Mouse (Mus musculus) neural tube, embryonic 11.5 days (tissue): Measurements from ENCODE around the gene Ttc6. TPM values are rescaled to one million over a fixed set of nuclear protein-coding genes. Genes with fewer than 3 reads are reported as not detected.

Experiments
- ATAC-seq: fragments of 200-750 bp; cut with Nextera tagmentation; 2 replicates; pipeline ENCODE4 v1.8.0; 2017; ENCODE audit warnings: moderate number of reproducible peaks, mild to moderate bottlenecking, moderate TSS enrichment, moderate library complexity; ENCODE audit not compliant: insufficient read depth, low FRiP score, low TSS enrichment
- DNase-seq: peaks from one replicate; pipeline ENCODE4 v3.0.0-alpha.2; 2015; ENCODE audit warnings: low spot score
- H3K27ac ChIP-seq: fragments of 300-500 bp; sonication (generic); 2 replicates; pipeline ENCODE4 v1.5.1; 2014; ENCODE audit warnings: low read depth, mild to moderate bottlenecking, low read length
- H3K27me3 ChIP-seq: fragments of 300-500 bp; sonication (generic); 2 replicates; pipeline ENCODE4 v1.6.1; 2014; ENCODE audit warnings: mild to moderate bottlenecking, low read length, mixed read lengths; ENCODE audit not compliant: control insufficient read depth, insufficient read depth
- H3K36me3 ChIP-seq: fragments of 300-500 bp; sonication (generic); 2 replicates; pipeline ENCODE4 v1.6.1; 2014; ENCODE audit warnings: mild to moderate bottlenecking, low read length, moderate library complexity, mixed read lengths; ENCODE audit not compliant: control insufficient read depth, insufficient read depth
- H3K4me1 ChIP-seq: fragments of 300-500 bp; sonication (generic); 2 replicates; pipeline ENCODE4 v1.6.1; 2014; ENCODE audit warnings: low read length, mixed read lengths; ENCODE audit not compliant: control insufficient read depth, insufficient read depth
- H3K4me2 ChIP-seq: fragments of 300-500 bp; sonication (generic); 2 replicates; pipeline ENCODE4 v1.6.1; 2014; ENCODE audit warnings: low read depth, mild to moderate bottlenecking, moderate library complexity
- H3K4me3 ChIP-seq: fragments of 300-500 bp; sonication (generic); 2 replicates; pipeline ENCODE4 v1.5.1; 2014; ENCODE audit warnings: low read depth, low read length
- H3K9ac ChIP-seq: fragments of 300-500 bp; sonication (generic); 2 replicates; pipeline ENCODE4 v1.6.1; 2014; ENCODE audit warnings: mild to moderate bottlenecking, low read length
- H3K9me3 ChIP-seq: fragments of 300-500 bp; sonication (generic); 2 replicates; pipeline ENCODE4 v1.6.1; 2016; ENCODE audit warnings: low read length; ENCODE audit not compliant: control insufficient read depth
- WGBS: fragments of 180-500 bp; shearing (Covaris S2); extraction: QIAGEN DNeasy Blood & Tissue Kit; methylation state at CpG from one replicate; pipeline ENCODE4 v1.1.7; 2014; 5-methylcytosine and 5-hydroxymethylcytosine counted together
- polyA plus RNA-seq: library from polyadenylated mRNA; unstranded; fragments of >200 nt; fragmentation: Nextera tagmentation; extraction: Ambion mirVana; gene quantifications from 2 replicates; pipeline ENCODE4 v1.2.1, GENCODE M21; 2014

Gene Ttc6
- polyA plus RNA-seq, 1 experiment from 2014 or later, result 0.33 TPM

GRCm38 (mm10) chr12:57615137-57615536, 51.2 kb downstream of the Ttc6 start:
- Histone ChIP-seq H3K4me2 (no peak overlapping the region), H3K9ac (no peak overlapping the region), H3K27ac (no peak overlapping the region), H3K36me3 (no peaks in the 10 kb centered on the region), H3K9me3 (no peaks in the 10 kb centered on the region), H3K4me1 (no peaks in the 10 kb centered on the region), H3K27me3 (no peaks in the 10 kb centered on the region), H3K4me3 (no peak overlapping the region)
- no peak for ATAC-seq
- no peak for DNase-seq
- 93% methylated on average over 4 of the region's 4 CpGs for WGBS

DNA sequence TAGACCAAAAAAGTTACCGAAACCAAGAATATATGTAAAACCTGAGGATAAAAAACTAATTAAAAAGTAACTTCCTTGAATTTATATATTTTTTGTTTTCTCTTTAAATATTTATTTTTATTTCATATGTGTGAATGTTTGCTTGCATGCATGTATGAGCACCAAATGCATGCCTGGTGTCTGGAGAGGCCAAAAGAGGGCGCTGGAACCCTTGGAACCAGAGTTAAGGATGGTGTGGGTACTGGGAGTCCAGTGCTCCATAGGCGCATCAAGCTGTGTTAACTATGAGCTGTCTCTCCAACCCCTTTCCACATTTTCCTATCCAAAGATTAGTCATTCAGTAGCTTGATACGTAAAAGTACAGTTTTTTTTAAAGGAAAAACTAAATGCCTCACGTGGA, 58.1 kb downstream of the Ttc6 start:
- DNase-seq (peak; percentile 14), ATAC-seq (no peak)
- Histone ChIP-seq H3K4me2 (no peak overlapping the region), H3K4me3 (no peak overlapping the region), H3K9ac (no peak overlapping the region), H3K9me3 (no peaks in the 10 kb centered on the region), H3K4me1 (no peaks in the 10 kb centered on the region), H3K27me3 (no peaks in the 10 kb centered on the region), H3K27ac (no peak overlapping the region), H3K36me3 (no peaks in the 10 kb centered on the region)
- WGBS, result 70% methylated on average over 5 of the region's 5 CpGs

DNA sequence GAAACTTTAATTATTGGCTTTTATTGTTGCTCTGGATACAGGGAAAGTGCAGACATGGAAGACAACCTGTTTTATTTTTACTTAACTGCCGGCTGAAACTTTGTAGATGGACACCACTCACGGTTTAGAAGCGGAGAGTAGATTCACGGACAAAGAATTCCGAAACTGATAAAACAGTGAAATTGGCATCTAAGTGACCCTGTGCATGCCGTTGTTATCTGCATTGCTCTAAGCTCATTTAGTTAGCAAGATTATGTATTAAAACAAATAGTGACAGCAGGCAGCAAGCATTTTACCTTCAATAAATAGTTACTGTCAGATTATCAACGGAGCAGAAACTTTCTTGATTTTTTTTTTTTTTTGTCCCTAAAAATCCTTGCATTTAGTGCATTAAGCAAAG, 59.4 kb downstream of the Ttc6 start:
- WGBS, result 42% methylated on average over 7 of the region's 7 CpGs
- no peak for DNase-seq
- H3K27ac ChIP-seq, result no peak overlapping the region

DNA sequence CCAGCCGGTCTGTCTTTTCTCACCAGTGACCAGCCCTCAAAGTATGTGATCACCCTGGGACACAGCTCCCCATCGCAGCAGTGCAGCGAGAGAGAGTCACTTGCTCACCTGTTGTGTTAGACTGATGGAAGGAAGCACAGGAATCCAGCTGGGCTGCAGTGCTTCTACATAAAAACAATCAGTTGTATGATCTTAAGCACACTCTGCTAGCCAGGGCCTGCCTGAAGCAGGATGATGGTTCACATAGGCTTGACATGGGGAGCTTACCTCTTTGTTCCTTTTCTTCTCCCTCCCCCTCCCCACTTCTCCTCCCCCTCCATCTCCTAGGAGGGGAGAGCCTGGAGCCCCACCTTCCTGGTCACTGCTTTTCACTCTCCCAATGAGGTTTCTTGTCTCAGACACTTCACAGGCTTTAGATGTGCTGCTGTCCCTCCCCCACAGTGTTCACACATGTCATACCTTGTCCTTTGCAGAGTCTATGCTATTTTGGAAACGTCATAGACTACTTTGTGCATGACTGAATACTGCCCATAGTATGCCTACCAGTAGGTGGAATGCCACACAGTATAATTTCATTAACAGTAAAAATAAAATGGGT, 60.2 kb downstream of the Ttc6 start:
- WGBS, result 28% methylated on average over 4 of the region's 4 CpGs
- ATAC-seq (no peak), DNase-seq (no peak)
- Histone ChIP-seq H3K9ac (no peak overlapping the region), H3K36me3 (no peaks in the 10 kb centered on the region), H3K4me2 (no peak overlapping the region), H3K4me3 (no peak overlapping the region), H3K9me3 (no peaks in the 10 kb centered on the region), H3K27ac (no peak overlapping the region), H3K27me3 (no peaks in the 10 kb centered on the region), H3K4me1 (no peaks in the 10 kb centered on the region)

More for the DNA sequence above, 59.4 kb downstream of the Ttc6 start:
- Histone ChIP-seq H3K4me1 (no peaks in the 10 kb centered on the region), H3K9me3 (no peaks in the 10 kb centered on the region), H3K9ac (no peak overlapping the region), H3K36me3 (no peaks in the 10 kb centered on the region), H3K4me3 (no peak overlapping the region), H3K4me2 (no peak overlapping the region), H3K27me3 (no peaks in the 10 kb centered on the region)
- no peak for ATAC-seq

DNA sequence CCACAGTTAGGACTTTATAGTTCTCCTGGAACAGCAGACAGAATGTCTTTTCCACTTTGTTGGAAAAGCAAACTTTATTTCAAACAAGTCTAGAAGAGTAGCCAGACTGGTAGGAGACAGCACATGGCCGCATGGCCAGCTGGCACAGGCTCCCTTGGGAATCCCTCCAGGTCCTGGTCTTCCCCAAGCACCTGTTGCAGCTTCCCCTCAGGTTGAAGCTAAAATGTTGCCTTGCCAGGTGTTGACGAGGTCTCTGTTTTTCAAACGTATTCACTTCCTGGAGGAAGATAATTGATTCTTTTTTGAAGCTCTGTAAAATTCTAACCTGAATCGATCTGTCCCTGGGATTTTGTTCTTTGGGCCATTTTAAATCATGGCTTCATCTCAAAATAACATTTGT, 86.1 kb downstream of the Ttc6 start:
- no peak overlapping the region for H3K27ac ChIP-seq
- WGBS, result 82% methylated on average over 4 of the region's 4 CpGs

DNA sequence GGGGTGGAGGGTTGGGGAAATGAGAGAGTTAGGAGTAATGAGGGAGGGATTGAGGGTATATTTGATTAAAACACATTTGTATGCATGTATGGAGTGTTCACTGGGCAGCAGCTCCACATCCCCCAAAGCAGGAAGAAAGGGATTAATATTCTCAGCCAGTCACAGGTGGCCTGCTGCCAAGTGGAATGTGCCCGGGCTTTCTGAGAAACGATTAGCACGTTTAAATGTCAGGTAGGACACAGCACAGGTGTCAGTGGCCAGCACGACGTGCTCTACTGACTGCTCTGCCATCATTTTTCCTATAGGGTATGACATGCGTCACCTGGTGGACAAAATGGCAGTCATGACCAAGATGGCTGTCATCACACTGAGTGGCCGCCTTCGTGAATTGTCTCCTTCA, 86.8 kb downstream of the Ttc6 start:
- no peak overlapping the region for H3K4me3 ChIP-seq
- no peaks in the 10 kb centered on the region for H3K9me3 ChIP-seq
- H3K4me1 ChIP-seq, result no peaks in the 10 kb centered on the region
- 89% methylated on average over 8 of the region's 8 CpGs for WGBS
- no peak for DNase-seq
- no peak overlapping the region for H3K4me2 ChIP-seq
- no peak overlapping the region for H3K27ac ChIP-seq
- no peaks in the 10 kb centered on the region for H3K36me3 ChIP-seq
- no peak for ATAC-seq
- H3K9ac ChIP-seq, result no peak overlapping the region
- H3K27me3 ChIP-seq, result no peaks in the 10 kb centered on the region

More for the DNA sequence above, 86.1 kb downstream of the Ttc6 start:
- Histone ChIP-seq H3K4me3 (no peak overlapping the region), H3K9ac (no peak overlapping the region), H3K4me1 (no peaks in the 10 kb centered on the region), H3K4me2 (no peak overlapping the region), H3K27me3 (no peaks in the 10 kb centered on the region), H3K9me3 (no peaks in the 10 kb centered on the region), H3K36me3 (no peaks in the 10 kb centered on the region)
- DNase-seq (no peak), ATAC-seq (no peak)

DNA sequence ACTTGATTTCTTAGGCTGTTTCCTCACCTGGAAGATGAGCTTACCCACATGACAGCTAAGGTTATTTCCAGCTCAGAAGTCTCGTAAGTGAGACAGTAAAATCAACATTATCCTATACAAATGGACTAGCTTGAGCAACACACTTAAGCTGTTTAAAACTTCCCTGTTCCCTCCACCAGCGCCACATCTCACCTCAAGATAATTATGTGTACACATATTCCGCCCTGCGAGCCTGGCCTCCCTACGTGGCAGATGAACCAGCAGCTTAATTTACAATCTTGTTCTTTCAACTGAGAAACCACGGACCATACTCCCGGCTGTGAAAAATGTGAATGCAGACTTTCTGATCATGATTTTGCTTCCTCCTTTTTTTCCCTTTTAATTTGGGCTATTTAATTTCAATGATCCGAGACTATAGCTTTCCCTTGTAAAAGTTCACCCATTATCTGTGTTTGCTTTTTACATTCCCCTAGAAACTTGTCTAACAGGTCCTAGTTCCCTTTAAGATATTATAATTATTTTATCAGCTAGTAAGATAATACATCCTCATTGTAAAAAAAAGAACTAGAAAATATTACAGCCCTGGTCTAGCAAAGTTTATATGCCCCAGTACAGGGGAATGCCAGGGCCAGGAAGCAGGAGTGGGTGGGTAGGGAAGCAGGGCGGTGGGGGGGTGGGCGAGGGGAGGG, 99.2 kb downstream of the Ttc6 start:
- H3K9ac ChIP-seq, result no peak overlapping the region
- H3K4me1 ChIP-seq, result no peaks in the 10 kb centered on the region
- H3K27ac ChIP-seq, result no peak overlapping the region
- no peaks in the 10 kb centered on the region for H3K9me3 ChIP-seq
- H3K4me3 ChIP-seq, result no peak overlapping the region
- DNase-seq (no peak), ATAC-seq (no peak)
- H3K27me3 ChIP-seq, result no peaks in the 10 kb centered on the region
- no peak overlapping the region for H3K4me2 ChIP-seq
- WGBS, result 78% methylated on average over 10 of the region's 10 CpGs
- H3K36me3 ChIP-seq, result no peaks in the 10 kb centered on the region

GRCm38 (mm10) chr12:57672414-57672813, 108.5 kb downstream of the Ttc6 start:
- Histone ChIP-seq H3K4me3 (no peak overlapping the region), H3K36me3 (no peaks in the 10 kb centered on the region), H3K4me2 (no peak overlapping the region), H3K9me3 (no peaks in the 10 kb centered on the region), H3K27me3 (no peaks in the 10 kb centered on the region), H3K9ac (no peak overlapping the region), H3K27ac (no peak overlapping the region), H3K4me1 (no peaks in the 10 kb centered on the region)
- 85% methylated on average over 2 of the region's 2 CpGs for WGBS
- DNase-seq (no peak), ATAC-seq (no peak)

DNA sequence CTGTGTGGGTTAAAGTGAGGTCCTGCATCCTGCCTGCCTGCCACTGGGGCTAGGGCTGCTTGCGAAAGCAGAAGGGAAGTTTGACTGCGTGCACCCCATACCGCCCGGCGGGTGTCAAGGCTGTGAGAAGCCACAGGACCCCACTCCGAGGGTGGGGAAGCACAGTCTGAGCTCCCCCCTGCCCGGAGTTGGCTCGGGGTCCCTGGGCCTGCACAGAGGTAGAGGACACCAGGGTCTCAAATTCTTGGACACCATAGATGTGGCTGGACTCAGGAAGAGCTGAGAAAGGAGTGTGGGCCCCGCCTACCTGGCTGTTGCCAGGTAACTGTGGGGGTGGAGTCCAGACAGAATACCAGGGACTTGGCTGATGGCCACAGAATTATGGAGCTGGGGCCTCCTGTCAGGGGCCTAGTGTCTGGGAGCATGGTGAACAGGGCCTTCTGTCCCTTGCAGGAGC, 121.1 kb downstream of the Ttc6 start:
- no peak overlapping the region for H3K9ac ChIP-seq
- no peak overlapping the region for H3K4me3 ChIP-seq
- H3K4me1 ChIP-seq, result no peaks in the 10 kb centered on the region
- no peak overlapping the region for H3K27ac ChIP-seq
- DNase-seq, result no peak
- ATAC-seq, result no peak
- H3K4me2 ChIP-seq, result no peak overlapping the region
- 46% methylated on average over 9 of the region's 9 CpGs for WGBS
- H3K9me3 ChIP-seq, result no peaks in the 10 kb centered on the region
- no peaks in the 10 kb centered on the region for H3K27me3 ChIP-seq
- no peaks in the 10 kb centered on the region for H3K36me3 ChIP-seq
